ENCODE assay signal across 17 mouse cellular contexts in the genomic region with DNA sequence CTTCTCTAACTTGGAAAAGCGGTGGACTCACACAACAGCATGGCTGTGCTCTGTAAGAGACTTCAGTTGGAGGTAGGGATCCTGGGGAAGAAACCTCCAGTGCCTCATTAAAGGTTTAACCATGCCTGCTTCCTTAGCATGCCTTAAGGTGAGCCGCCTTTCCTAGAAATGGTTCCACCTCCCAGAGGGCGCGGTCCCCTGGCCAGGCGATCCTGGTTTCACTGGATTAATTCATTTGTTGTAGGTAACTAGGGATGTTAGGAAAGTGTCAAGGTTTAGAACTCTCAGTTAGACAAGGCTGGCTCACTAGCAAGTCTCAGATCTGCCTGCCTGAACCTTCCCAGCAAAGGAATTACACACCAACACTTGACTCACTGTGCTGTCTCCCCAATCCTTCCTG.
"Had no signal": no experiment of that assay in that cellular context is flagged by ENCODE, and none has a peak within 500 bp of the region (broad histone marks: within the 10 kb centered on the region; RNA-seq: fewer than 3 reads in every experiment).

No protein-coding gene starts in this region.

- H3K4me2 ChIP-seq: lung, embryonic 15.5 days; midbrain, embryonic 13.5 days; midbrain, embryonic 15.5 days; neural tube, embryonic 12.5 days; stomach, embryonic 15.5 days had no signal

- H3K9me3 ChIP-seq: lung, embryonic 15.5 days; megakaryocyte, embryonic 14.5 days; midbrain, embryonic 13.5 days; midbrain, embryonic 15.5 days; neural tube, embryonic 12.5 days; stomach, embryonic 15.5 days had no signal

- H3K4me3 ChIP-seq: lung, embryonic 15.5 days; megakaryocyte, embryonic 14.5 days; midbrain, embryonic 13.5 days; midbrain, embryonic 15.5 days; neural tube, embryonic 12.5 days; stomach, embryonic 15.5 days had no signal

- DNase-seq: liver, postnatal 0 days; lung, adult 2 months; lung, postnatal 14 days; lung, postnatal 36 days; right cerebral cortex, postnatal 14 days; thymus, adult 2 months; thymus, postnatal 14 days; thymus, postnatal 36 days had no signal

- H3K36me3 ChIP-seq: lung, embryonic 15.5 days; midbrain, embryonic 15.5 days; stomach, embryonic 15.5 days had no signal

- H3K27me3 ChIP-seq: lung, embryonic 15.5 days; megakaryocyte, embryonic 14.5 days; midbrain, embryonic 13.5 days; midbrain, embryonic 15.5 days; neural tube, embryonic 12.5 days; stomach, embryonic 15.5 days had no signal

- ATAC-seq: liver, postnatal 0 days; lung, postnatal 0 days; midbrain, embryonic 13.5 days; midbrain, embryonic 15.5 days had no signal

- H3K9ac ChIP-seq: liver, postnatal 0 days; lung, embryonic 15.5 days; midbrain, embryonic 13.5 days; midbrain, embryonic 15.5 days; neural tube, embryonic 12.5 days; stomach, embryonic 15.5 days had no signal

- H3K4me1 ChIP-seq: lung, embryonic 15.5 days; midbrain, embryonic 13.5 days; midbrain, embryonic 15.5 days; neural tube, embryonic 12.5 days; stomach, embryonic 15.5 days had no signal

- H3K27ac ChIP-seq: lung, embryonic 15.5 days; macrophage; midbrain, embryonic 13.5 days; midbrain, embryonic 15.5 days; neural tube, embryonic 12.5 days; stomach, embryonic 15.5 days; stomach, postnatal 0 days had no signal
